Mouse (Mus musculus) olfactory bulb, adult 2 months (tissue): ENCODE results near the gene Cdh26. TPM values are rescaled to one million over a fixed set of nuclear protein-coding genes. Genes with fewer than 3 reads are reported as not detected.
A peak's percentile ranks its signal among the peaks of the same experiment; 100 is the strongest.

Experiments used
- H3K27ac ChIP-seq: fragments of 200-500 bp; 2 replicates; pipeline ENCODE4 v1.5.1; 2012; ENCODE audit warnings: low read depth, low read length; ENCODE audit not compliant: insufficient read depth
- H3K4me1 ChIP-seq: fragments of 200-500 bp; 2 replicates; pipeline ENCODE4 v1.6.1; 2012; ENCODE audit warnings: low read length; ENCODE audit not compliant: control insufficient read depth, insufficient read depth
- H3K4me3 ChIP-seq: fragments of 200-500 bp; 2 replicates; pipeline ENCODE4 v1.5.1; 2012; ENCODE audit warnings: mild to moderate bottlenecking, low read depth, low read length, moderate library complexity; ENCODE audit not compliant: insufficient read depth
- CTCF ChIP-seq: fragments of 200-500 bp; IDR thresholded peaks from 2 replicates; pipeline ENCODE4 v1.5.1; 2012; ENCODE audit warnings: low read depth, mild to moderate bottlenecking, low read length, moderate library complexity; ENCODE audit not compliant: insufficient read depth
- POLR2A ChIP-seq: fragments of 200-500 bp; IDR thresholded peaks from 2 replicates; pipeline ENCODE4 v1.6.1; 2012; ENCODE audit warnings: mild to moderate bottlenecking, low read depth, low read length, moderate library complexity; ENCODE audit not compliant: insufficient read depth
- WGBS: fragments of 180-500 bp; shearing (Covaris S2); methylation state at CpG from one replicate; pipeline ENCODE4 v1.1.7; 2018; 5-methylcytosine and 5-hydroxymethylcytosine counted together
- polyA plus RNA-seq: library from polyadenylated mRNA; stranded (reverse); fragments of >200 nt; gene quantifications from 2 replicates; pipeline ENCODE4 v1.2.4, GENCODE M21; 2012; ENCODE audit warnings: low replicate concordance; ENCODE audit not compliant: missing spikeins, insufficient read depth, insufficient read length

Cdh26 gene
- not detected in 2 replicates for polyA plus RNA-seq

- no peaks in the 10 kb centered on the region for H3K4me1 ChIP-seq
- no peak for TF ChIP-seq CTCF
- 88% methylated on average over 4 of the region's 4 CpGs for WGBS
- H3K4me3 ChIP-seq: no peak within 1 kb of the TSS
- H3K27ac ChIP-seq: no peak within 1 kb of the TSS
These were observed at the start of gene Cdh26 for GRCm38 (mm10) chr2:178430231-178430630. Gene Cdh26, plus strand, starts transcription at chr2:178430531.

DNA sequence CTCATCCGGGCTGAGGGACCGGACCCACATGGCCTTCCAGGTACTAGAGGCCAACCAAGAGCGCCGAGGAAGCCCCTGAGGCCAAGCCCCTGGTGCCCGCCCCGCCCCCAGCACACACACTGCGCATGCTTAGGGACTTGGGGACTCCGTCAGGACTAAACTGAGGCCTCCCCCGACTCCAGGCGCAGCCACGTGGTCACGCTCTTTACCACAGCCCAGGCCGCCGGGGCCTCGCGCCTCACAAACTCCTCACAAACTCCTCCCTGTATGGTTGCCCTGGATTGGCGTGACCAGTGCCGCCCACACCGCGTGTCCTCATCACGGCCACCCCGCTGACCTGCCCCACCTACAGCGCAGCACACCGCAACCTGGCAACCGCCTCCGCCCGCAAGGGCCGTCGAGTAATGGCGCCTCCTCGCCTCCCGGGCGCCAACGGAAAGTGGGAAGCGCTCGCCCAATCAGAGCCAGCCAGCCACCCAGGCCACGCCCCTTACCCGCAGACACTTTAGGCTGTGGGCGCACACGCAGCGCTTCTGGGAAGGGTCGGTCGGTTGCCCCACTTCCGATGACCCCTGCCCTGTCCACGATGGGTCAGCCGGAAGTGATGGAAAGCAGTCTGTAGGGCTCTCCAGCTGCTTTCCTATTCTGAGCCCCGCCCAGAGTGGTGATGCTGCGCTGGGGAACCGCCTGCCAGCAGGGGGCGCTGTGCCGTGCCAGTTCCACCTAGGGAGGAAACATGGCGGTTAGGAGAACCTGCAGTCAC is 23.1 kb upstream of the Cdh26 start, which contains the start of gene Sycp2:
Gene Sycp2, minus strand, starts transcription at position 633 of the 763 bp plus-strand sequence.
- TF ChIP-seq CTCF (no peak), POLR2A (no peak)
- H3K27ac ChIP-seq: no peak within 1 kb of the TSS
- H3K4me3 ChIP-seq: no peak within 1 kb of the TSS
- 0 out of 2 replicates have a peak, but pooled peaks cover 3% of the 10 kb centered on the region for H3K4me1 ChIP-seq
- 90% methylated on average over 52 of the region's 52 CpGs for WGBS

GRCm38 (mm10) chr2:178409024-178409423 is 21.3 kb upstream of the Cdh26 start:
- H3K4me3 ChIP-seq: no peak overlapping the region
- H3K27ac ChIP-seq: no peak overlapping the region
- WGBS: 78% methylated on average over 1 of the region's 1 CpGs
- TF ChIP-seq POLR2A: no peak
- peaks cover 14% of the 10 kb centered on the region for H3K4me1 ChIP-seq

- no peak overlapping the region for H3K27ac ChIP-seq
- no peak overlapping the region for H3K4me3 ChIP-seq
- H3K4me1 ChIP-seq: peaks cover 14% of the 10 kb centered on the region
- no peak for TF ChIP-seq POLR2A
- TF ChIP-seq CTCF: no peak
- WGBS: 87% methylated on average over 6 of the region's 6 CpGs
These were observed 20.0 kb upstream of the Cdh26 start for GRCm38 (mm10) chr2:178410286-178410685.

- Histone ChIP-seq H3K4me3 (no peak overlapping the region), H3K27ac (no peak overlapping the region), H3K4me1 (peaks cover 21% of the 10 kb centered on the region)
- 50% methylated on average over 6 of the region's 6 CpGs for WGBS
- TF ChIP-seq CTCF (no peak), POLR2A (no peak)
These were observed 17.7 kb upstream of the Cdh26 start for GRCm38 (mm10) chr2:178412598-178412997.

DNA sequence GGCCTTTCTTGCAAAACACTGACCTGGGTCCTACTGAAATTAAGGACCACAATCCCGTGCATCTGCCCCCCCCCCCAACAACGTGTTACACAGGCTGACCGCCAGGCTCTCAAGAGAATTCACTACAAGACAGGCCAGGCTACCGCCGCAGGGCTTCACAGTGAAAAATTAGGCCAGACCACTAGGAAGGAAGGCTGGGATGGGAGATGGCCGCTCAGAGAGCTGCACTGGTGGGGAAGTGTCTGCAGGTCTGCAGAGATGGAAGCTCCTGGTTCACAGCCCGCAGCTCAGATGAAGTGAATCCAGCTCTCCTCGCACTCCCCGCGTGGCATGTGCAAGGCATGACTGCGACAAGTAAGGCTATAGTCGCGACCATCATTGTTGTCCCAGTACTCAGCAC is 17.2 kb upstream of the Cdh26 start:
- Histone ChIP-seq H3K4me3 (peak overlapping the region; percentile 62), H3K27ac (no peak overlapping the region), H3K4me1 (peaks cover 21% of the 10 kb centered on the region)
- 66% methylated on average over 13 of the region's 13 CpGs for WGBS
- TF ChIP-seq POLR2A (no peak), CTCF (no peak)

- Histone ChIP-seq H3K4me1 (peaks cover 21% of the 10 kb centered on the region), H3K27ac (peak overlapping the region; percentile 8; the same call in 1 of the 2 replicates), H3K4me3 (peak overlapping the region; percentile 62)
- WGBS: 17% methylated on average over 75 of the region's 75 CpGs
- TF ChIP-seq POLR2A (no peak), CTCF (no peak)
These were observed 16.7 kb upstream of the Cdh26 start for GRCm38 (mm10) chr2:178413481-178414260.

GRCm38 (mm10) chr2:178414261-178415149 is 15.8 kb upstream of the Cdh26 start, which contains the start of the genes Ppp1r3d and Fam217b:
Gene Ppp1r3d, minus strand, starts transcription at chr2:178414472.
Gene Fam217b, plus strand, starts transcription at chr2:178414524.
- peak within 1 kb of the TSS; percentile 62 for H3K4me3 ChIP-seq
- H3K27ac ChIP-seq: peak within 1 kb of the TSS; percentile 48
- no peak for TF ChIP-seq POLR2A
- no peak for TF ChIP-seq CTCF
- under 1% methylated on average over 74 of the region's 74 CpGs for WGBS
- H3K4me1 ChIP-seq: peaks cover 21% of the 10 kb centered on the region

DNA sequence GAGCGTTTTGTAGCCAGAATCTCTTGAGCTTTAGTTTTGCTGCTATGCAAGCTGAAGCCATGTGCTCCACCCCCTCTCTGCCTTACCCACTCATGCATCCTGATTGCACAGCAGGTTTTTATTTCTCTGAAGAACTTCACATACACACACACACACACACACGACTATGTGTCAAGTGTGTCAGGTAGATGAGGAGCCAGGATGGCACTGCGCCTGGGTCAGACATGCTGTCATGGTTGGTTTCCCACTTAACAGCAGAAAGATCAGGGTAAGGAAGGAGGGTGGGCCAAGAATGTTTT is 15.2 kb upstream of the Cdh26 start:
- peaks cover 21% of the 10 kb centered on the region for H3K4me1 ChIP-seq
- H3K27ac ChIP-seq: no peak overlapping the region
- TF ChIP-seq POLR2A (no peak), CTCF (no peak)
- WGBS: 24% methylated on average over 3 of the region's 3 CpGs
- H3K4me3 ChIP-seq: peak overlapping the region; percentile 62; the same call in 1 of the 2 replicates
